Mouse (Mus musculus) thymus, adult 2 months (tissue): Measurements from ENCODE around the gene Trpt1. TPM values are rescaled to one million over a fixed set of nuclear protein-coding genes. Genes with fewer than 3 reads are reported as not detected.
A peak's percentile ranks its signal among the peaks of the same experiment; 100 is the strongest.

ENCODE experiments used
- DNase-seq: peaks from one replicate; pipeline ENCODE4 v3.0.0; 2021
- H3K27ac ChIP-seq: fragments of 200-500 bp; 2 replicates; pipeline ENCODE4 v1.5.1; 2012; ENCODE audit warnings: low read length, control low read depth; ENCODE audit not compliant: control insufficient read depth, insufficient read depth
- H3K27me3 ChIP-seq: fragments of 200-500 bp; 2 replicates; pipeline ENCODE4 v1.6.1; 2012; ENCODE audit warnings: mild to moderate bottlenecking, low read length, moderate library complexity, mixed read lengths; ENCODE audit not compliant: control insufficient read depth, insufficient read depth
- H3K36me3 ChIP-seq: fragments of 200-500 bp; 2 replicates; pipeline ENCODE4 v1.6.1; 2012; ENCODE audit warnings: mild to moderate bottlenecking, low read length, moderate library complexity; ENCODE audit not compliant: control insufficient read depth, insufficient read depth
- H3K4me1 ChIP-seq: fragments of 200-500 bp; replicated peaks from 2 replicates; pipeline ENCODE4 v1.6.1; 2012; ENCODE audit warnings: low read length; ENCODE audit not compliant: control insufficient read depth, insufficient read depth
- H3K4me3 ChIP-seq: fragments of 200-500 bp; 2 replicates; pipeline ENCODE4 v1.5.1; 2012; ENCODE audit warnings: mild to moderate bottlenecking, low read length, control low read depth, moderate library complexity; ENCODE audit not compliant: control insufficient read depth, insufficient read depth
- CTCF ChIP-seq: fragments of 200-500 bp; IDR thresholded peaks from 2 replicates; pipeline ENCODE4 v1.5.1; 2012; ENCODE audit warnings: mild to moderate bottlenecking, control low read depth, low read length, moderate library complexity, borderline replicate concordance; ENCODE audit not compliant: control insufficient read depth, poor library complexity, insufficient read depth; ENCODE audit errors: extremely low read depth
- POLR2A ChIP-seq: fragments of 200-500 bp; IDR thresholded peaks from 2 replicates; pipeline ENCODE4 v1.6.1; 2012; ENCODE audit warnings: mild to moderate bottlenecking, low read length, control low read depth, moderate library complexity; ENCODE audit not compliant: control insufficient read depth, poor library complexity, insufficient read depth; ENCODE audit errors: extremely low read depth
- WGBS: fragments of 180-500 bp; shearing (Covaris S2); methylation state at CpG from one replicate; pipeline ENCODE4 v1.1.7; 2018; 5-methylcytosine and 5-hydroxymethylcytosine counted together
- polyA plus RNA-seq: library from polyadenylated mRNA; depleted of rRNA; stranded (reverse); fragments of >200 nt; gene quantifications from 2 replicates; pipeline ENCODE4 v1.2.3, GENCODE M21; 2012

Trpt1 gene
- polyA plus RNA-seq, 1 experiment: 9.9 TPM

DNA sequence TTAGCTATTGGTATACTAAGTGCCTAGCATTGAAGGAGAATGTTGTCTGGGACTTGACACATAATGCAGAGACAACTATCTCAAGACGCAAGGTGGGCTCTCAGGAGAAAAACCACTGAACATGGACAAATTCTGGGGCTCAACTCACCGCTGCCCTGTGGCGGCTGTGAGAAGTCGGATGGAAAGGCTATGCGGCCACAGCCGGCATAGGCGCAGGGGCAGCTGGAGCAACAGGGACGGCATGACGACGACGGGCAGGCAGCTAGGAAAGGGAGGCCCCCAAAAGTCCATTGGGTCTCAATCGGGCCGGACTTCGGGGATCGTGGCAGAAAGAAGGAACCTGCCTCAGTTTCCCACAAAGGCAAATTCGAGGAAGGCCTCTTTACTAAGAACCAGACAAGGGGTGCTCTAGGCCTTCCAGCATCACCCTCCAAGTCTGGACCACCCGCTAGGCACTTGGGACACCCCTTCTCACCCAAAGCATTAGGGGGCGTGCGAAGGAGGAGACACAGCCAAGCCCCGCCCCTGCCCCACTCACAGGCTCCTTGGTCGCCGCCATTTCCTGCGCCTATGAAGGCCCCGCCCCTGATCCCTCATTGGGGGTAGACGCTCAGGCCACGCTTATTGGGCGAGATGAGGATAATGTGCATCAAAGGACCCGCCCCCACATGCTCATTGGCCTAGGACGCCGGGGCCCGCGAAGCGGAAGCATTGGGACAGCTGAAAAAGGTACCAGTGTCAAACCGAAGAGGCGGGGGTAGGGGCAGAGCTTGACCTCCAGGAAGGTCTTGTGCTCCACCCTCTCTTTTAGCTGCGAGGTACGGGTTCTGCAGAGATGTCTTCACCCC is 3.7 kb upstream of the Trpt1 start, which contains the start of gene Dnajc4:
Gene Dnajc4, minus strand, starts transcription at position 562 of the 848 bp plus-strand sequence.
- peak; percentile 99 for DNase-seq
- H3K4me1 ChIP-seq: peaks cover 46% of the 10 kb centered on the region
- WGBS: 1% methylated on average over 37 of the region's 37 CpGs
- no peaks in the 10 kb centered on the region for H3K36me3 ChIP-seq
- TF ChIP-seq POLR2A: peak; percentile 88
- peak; percentile 59; the same call in 1 of the 2 replicates for TF ChIP-seq CTCF
- peak within 1 kb of the TSS; percentile 1; the same call in 1 of the 2 replicates for H3K27ac ChIP-seq
- peak within 1 kb of the TSS; percentile 52 for H3K4me3 ChIP-seq
- H3K27me3 ChIP-seq: no peaks in the 10 kb centered on the region

DNA sequence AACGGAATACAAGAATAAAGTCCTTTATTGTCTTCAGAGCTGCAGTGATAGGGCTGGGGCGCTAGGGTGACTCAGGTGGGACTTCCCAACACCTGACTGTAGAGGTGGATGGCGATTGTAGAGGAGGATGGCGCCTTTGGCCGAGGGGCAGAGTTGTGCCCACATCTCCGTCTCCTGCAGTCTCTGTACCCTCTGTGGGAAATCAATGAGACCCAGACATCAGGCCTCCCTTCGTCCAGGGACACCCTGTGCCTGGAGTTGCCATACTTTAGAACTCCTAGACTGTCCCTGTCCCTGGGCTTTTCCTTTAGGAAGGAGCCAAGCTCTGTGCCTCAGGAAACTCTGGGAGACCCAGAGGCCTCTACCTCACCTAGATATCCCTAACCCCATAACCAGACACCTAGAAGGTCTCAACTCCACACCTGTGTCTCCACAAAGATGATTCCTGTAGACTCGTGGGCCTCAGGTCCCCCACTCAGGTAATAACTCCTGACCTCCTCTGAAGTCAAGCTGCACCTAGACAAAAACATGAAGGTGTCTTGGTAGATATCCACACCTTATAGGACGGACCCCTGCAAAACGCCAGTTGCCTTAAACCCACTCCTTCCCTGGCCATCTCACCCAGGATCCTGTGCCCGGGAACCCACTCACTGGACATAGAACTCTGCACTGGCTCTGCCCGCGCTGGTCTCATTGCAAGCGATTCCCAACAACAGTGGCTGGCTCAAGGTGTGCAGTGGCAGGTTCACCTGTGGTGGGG is 2.7 kb upstream of the Trpt1 start:
- TF ChIP-seq CTCF (no peak), POLR2A (no peak)
- Histone ChIP-seq H3K27ac (peak overlapping the region; percentile 1; the same call in 1 of the 2 replicates), H3K4me3 (peak overlapping the region; percentile 49), H3K36me3 (no peaks in the 10 kb centered on the region; the same call in 1 of the 2 replicates), H3K4me1 (peaks cover 50% of the 10 kb centered on the region), H3K27me3 (no peaks in the 10 kb centered on the region)
- WGBS: 72% methylated on average over 14 of the region's 14 CpGs
- DNase-seq: no peak

DNA sequence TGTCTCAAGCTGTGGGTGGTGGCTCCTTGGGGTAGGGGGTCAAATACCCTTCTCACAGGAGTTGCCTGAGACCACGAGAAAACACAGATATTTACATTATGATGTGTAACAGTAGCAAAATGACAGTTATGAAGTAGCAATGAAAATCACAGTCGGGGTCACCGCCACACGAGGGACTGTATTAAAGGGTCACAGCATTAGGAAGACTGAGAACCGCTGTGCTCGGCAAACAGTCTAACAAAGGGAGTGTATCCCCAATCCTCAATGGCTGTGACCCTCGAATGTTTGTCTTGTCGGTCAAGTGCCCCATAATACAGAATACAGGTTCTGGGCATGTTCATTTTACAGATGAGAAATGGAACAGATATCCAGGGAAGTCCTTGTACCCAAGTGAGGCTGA is 1.9 kb upstream of the Trpt1 start:
- Histone ChIP-seq H3K27ac (no peak overlapping the region), H3K36me3 (peaks cover 8% of the 10 kb centered on the region), H3K4me1 (peaks cover 51% of the 10 kb centered on the region), H3K4me3 (no peak overlapping the region), H3K27me3 (no peaks in the 10 kb centered on the region)
- TF ChIP-seq POLR2A (no peak), CTCF (no peak)
- WGBS: 93% methylated on average over 8 of the region's 8 CpGs
- DNase-seq: no peak

DNA sequence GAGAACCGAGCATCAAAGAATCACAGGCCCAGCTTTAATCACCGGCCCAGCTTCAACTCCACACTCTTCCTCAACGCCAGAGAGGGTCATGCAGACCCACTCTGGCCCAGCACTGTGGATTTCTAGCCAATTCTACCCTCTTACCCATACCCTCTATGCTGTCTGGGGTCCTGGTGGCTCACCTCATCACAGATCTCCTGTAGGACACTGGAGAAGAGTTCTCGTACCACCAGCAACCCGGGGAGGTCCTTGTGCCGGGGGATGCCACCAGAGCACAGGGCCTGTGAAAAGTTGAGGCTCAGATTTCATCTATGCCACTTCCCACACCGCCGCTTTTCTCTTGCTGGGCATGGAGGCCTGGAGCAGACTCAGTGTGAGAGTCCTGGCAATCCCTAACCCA is 1.4 kb upstream of the Trpt1 start:
- DNase-seq: no peak
- H3K27ac ChIP-seq: no peak overlapping the region
- no peaks in the 10 kb centered on the region for H3K27me3 ChIP-seq
- peaks cover 51% of the 10 kb centered on the region for H3K4me1 ChIP-seq
- TF ChIP-seq POLR2A (no peak), CTCF (no peak)
- H3K36me3 ChIP-seq: peaks cover 13% of the 10 kb centered on the region
- WGBS: 93% methylated on average over 8 of the region's 8 CpGs
- H3K4me3 ChIP-seq: no peak overlapping the region

DNA sequence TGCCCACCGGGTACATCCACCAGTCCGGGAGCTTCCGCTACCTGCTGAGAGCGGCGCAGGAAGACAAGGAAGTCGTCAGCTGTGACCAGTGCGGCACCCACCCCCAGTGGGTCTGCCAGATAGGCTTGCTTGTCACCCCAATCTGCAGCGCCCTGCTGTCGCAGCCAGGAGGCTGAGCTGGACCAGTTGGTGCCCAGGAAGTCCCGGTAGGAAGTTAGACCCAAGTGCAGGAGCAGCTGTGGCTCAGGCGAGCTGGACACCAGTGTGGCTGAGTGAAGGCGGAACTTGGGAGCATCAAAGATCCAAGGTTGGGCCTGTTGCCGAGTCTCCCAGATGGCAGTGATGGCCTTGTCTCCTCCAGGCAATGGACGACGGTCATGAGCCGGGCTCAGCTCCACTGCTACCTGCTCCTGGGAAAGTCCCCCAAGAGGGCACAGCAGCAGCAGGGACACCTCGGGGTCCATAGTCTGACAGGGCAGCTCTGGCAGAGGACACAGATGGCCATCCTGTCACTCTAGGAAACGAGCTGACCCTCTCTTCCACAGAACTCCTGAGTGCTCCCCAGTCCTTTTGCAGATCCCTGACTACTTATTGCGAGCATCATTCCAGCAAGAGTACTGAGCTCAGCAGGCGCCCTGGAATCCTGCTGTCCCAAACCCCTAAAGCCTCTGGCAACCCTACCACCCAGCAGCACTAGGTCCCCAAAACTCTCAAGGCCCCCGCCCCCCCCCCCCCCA is 508 bp upstream of the Trpt1 start:
- WGBS: 52% methylated on average over 21 of the region's 21 CpGs
- Histone ChIP-seq H3K27me3 (no peaks in the 10 kb centered on the region), H3K4me1 (peaks cover 51% of the 10 kb centered on the region), H3K4me3 (peak overlapping the region; percentile 52), H3K36me3 (peaks cover 20% of the 10 kb centered on the region), H3K27ac (no peak overlapping the region)
- TF ChIP-seq CTCF (no peak), POLR2A (0 out of 2 replicates have a peak, but pooled peaks have one; percentile 23)
- DNase-seq: no peak

DNA sequence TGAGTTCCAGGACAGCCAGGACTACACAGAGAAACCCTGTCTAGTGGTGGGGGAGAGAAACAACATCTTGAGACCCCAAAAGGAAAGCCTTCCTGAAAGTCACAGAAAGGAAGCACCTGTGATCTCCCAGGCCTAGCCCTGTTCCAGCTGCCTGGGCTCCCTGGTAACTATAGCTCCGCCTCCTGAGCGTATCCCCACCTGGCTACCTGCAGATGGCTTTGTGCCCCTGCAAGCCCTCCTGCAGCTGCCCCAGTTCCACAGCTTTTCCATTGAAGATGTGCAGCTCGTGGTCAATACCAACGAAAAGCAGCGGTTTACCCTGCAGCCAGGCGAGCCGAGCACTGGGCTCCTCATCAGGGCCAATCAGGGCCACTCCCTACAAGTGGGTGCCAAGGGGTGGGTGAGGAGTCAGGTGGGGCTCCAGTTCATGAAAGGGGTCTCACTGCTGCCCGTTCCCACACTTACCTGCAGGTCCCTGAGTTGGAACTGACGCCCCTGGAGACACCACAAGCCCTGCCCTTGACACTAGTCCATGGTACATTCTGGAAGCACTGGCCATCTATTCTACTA is 1.9 kb downstream of the Trpt1 start:
- Histone ChIP-seq H3K4me3 (no peak overlapping the region), H3K27ac (peak overlapping the region; percentile 47; the same call in 1 of the 2 replicates), H3K4me1 (peaks cover 42% of the 10 kb centered on the region), H3K36me3 (peaks cover 43% of the 10 kb centered on the region), H3K27me3 (no peaks in the 10 kb centered on the region)
- WGBS: 53% methylated on average over 9 of the region's 9 CpGs
- no peak for DNase-seq
- TF ChIP-seq POLR2A (no peak), CTCF (no peak)
